Mouse (Mus musculus) gastrocnemius, postnatal 10 days (tissue): ENCODE data around the gene Spata33. TPM values are rescaled to one million over a fixed set of nuclear protein-coding genes. Genes with fewer than 3 reads are reported as not detected.
"Not testable (repeated sequence)": the region's sequence is repeated elsewhere in the genome, so short reads cannot be mapped to it uniquely, and the experiment has no call there.

Experiments
- DNase-seq: peaks from one replicate; pipeline ENCODE4 v3.0.0; 2021; ENCODE audit warnings: mixed read lengths
- long read RNA-seq, 2 experiments: library from polyadenylated mRNA; stranded (forward); transcript quantifications; one replicate each; pipeline ENCODE4 v2.0.0; 2021
- total RNA-seq, 2 experiments: library from RNA; stranded (reverse); gene quantifications; 2 replicates each; pipeline ENCODE4 v1.2.3; 2021

The Spata33 gene
- total RNA-seq: 1 to 10 TPM; 1.2 to 2.4 TPM
- long read RNA-seq, experiment 1, partial matches to known transcripts: 0 of 1 reads
- long read RNA-seq, experiment 1, other reads (novel, unspliced or antisense): 0 of 1 reads
- long read RNA-seq, experiment 2: 0 reads

- DNase-seq: peak; percentile 89
These were observed at the start of gene Spata33, which contains the start of gene Chmp1a for GRCm38 (mm10) chr8:123212321-123213117. Gene Spata33, plus strand, starts transcription at chr8:123212832. Gene Chmp1a, minus strand, starts transcription at chr8:123212763.

- peak; percentile 37 for DNase-seq
These were observed 31.2 kb upstream of the Spata33 start for GRCm38 (mm10) chr8:123181391-123181790.

- DNase-seq: peak; percentile 37
These were observed 26.8 kb upstream of the Spata33 start, which contains the start of gene Dpep1 for GRCm38 (mm10) chr8:123185566-123186409. Gene Dpep1, plus strand, starts transcription at chr8:123186242.

GRCm38 (mm10) chr8:123188006-123188405 is 24.6 kb upstream of the Spata33 start:
- no peak for DNase-seq

DNA sequence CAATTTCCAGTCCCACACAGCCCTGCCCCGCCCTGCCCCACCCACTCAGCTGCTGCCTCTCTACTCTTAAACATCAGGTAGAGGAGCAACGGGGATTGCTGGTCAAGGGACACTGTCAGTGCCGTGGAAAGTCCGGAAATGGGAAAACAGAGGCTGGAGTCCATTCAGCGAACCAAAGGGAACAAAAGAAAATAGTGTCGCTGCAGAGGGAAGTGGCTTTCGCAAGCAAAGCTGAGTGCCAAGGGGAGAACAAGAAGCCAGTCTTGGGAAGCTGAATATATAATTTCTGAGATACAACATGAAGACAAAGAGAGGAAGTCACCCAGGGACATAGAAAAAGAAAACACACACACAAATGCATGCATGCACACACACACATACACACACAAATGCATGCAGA is 23.8 kb upstream of the Spata33 start:
- DNase-seq: no peak

GRCm38 (mm10) chr8:123190678-123191077 is 22.0 kb upstream of the Spata33 start:
- peak; percentile 85 for DNase-seq

- DNase-seq: no peak
These were observed 20.7 kb upstream of the Spata33 start for GRCm38 (mm10) chr8:123191908-123192307.

DNA sequence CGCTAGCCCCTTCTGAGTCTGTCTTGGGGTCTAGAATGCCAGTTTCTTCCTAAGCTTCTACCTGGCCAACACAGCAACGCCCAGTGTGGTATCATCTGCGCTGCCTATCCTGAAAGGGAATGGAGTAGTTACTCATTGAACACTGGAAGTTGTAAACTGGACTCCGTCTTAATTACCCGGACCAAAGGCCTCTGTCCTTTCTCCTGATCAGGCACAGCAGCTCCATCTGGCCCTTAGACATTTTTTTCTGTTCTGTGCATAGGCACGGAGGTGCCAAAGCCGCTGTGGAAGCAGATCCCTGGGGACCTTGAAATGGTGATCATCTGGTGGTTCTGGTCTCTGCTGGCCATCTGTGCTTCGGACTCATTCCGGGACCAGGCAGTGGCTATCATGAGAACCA is 18.9 kb upstream of the Spata33 start:
- DNase-seq: no peak

DNA sequence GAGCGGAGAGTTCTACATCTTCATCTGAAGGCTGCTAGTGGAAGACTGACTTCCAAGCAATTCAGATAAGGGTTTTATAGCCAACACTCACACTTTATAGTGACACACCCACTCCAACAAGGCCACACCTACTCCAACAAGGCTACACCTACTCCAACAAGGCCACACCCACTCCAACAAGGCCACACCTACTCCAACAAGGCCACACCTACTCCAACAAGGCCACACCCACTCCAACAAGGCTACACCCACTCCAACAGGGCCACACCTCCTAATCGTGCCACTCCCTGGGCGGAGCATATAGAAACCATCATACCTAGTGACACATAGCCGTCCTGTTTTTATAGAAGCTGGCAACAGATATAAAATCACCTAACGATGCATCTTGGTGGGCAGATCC is 15.6 kb upstream of the Spata33 start:
- DNase-seq: not testable (repeated sequence)

DNA sequence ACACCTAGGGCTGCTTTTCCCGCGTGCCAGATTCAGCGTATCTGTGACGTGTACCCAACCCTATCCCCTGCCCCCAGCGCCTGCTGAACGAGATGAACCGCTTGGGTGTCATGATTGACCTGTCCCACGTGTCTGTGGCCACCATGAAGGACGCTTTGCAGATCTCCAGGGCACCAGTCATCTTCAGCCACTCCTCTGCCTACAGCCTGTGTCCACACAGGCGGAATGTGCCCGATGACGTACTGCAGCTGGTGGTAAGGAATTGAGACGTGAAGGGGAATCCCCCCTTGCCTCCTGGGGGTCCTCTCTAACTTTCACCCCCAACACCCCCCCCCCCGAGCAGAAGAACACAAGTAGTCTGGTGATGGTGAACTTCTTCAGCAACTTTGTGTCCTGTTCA is 12.8 kb upstream of the Spata33 start:
- no peak for DNase-seq

- peak; percentile 79 for DNase-seq
These were observed 10.3 kb upstream of the Spata33 start for GRCm38 (mm10) chr8:123202288-123202687.

DNA sequence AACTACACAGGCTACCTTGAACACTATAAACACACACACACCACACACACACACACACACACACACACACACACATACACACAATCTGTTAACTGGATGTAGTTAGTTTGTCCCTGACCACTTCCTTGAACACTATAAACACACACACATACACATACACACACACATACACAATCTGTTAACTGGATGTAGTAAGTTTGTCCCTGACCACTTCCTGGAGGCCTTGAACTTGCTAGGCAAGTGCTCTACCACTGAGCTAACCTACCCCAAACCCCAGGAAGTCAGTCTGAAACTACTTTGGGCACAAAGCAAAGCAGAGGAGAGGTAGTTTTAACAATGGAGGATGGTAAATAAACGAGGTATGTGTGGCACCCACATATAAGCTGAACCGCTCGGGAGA is 9.1 kb upstream of the Spata33 start:
- no peak for DNase-seq

- no peak for DNase-seq
These were observed 756 bp upstream of the Spata33 start for GRCm38 (mm10) chr8:123211876-123212275.

DNA sequence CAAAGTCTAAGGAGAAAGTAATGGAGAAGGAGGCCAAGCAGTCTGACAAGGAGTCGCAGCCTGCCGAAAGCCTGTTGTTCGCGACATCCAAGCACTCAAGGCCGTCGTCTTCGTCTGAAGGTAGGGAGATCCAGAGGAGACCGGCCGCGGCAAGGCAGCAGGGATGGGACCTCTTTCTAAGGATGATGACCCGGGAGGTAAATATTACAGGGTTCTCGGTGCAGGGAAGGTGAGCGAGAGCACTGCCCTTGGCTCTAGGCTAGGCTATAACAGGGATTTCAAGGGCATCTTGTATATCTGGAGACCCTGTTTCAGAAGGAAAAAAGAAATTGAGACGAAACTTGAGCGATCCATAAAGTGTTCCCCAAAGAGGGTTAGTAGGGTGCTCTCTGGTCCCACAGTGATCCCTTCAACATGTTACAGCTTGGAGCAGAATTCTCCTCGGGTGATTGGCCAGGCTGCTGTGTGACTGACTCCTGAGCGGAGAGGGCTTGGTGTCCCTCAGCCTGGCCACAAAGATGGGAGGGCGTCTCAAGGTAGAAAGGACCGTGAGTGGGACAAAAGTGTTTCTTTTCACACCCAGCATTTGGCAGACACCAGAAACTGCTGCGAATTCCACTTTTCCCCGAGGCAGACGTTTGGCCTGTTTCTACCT is 613 bp downstream of the Spata33 start:
- no peak for DNase-seq

- no peak for DNase-seq
These were observed 2.8 kb downstream of the Spata33 start for GRCm38 (mm10) chr8:123215430-123215829.

- no peak for DNase-seq
These were observed 8.3 kb downstream of the Spata33 start for GRCm38 (mm10) chr8:123220917-123221316.

- peak; percentile 92 for DNase-seq
These were observed 11.9 kb downstream of the Spata33 start, which contains the start of gene Cdk10 for GRCm38 (mm10) chr8:123224278-123225266. Gene Cdk10, plus strand, starts transcription at chr8:123224842.

DNA sequence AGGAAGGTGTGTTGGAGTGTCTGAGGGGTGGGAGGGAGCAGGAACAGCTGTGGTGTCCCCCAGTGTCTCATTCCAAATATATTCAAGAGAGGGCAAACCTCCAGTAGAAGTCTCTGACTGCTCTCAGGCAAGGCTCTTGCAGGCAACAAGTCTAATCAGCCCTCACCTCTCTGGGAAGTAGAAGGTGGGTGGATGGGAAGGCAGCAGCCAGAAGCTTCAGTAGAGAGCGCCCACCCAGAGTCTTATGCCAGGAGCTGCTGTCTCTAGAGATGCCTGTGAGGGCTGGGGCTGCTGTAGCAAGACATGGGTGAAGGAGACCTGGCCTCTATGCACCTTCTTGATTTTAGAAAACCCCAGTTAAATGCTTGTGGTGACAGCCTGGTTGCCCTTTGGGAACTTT is 15.8 kb downstream of the Spata33 start:
- DNase-seq: no peak

DNA sequence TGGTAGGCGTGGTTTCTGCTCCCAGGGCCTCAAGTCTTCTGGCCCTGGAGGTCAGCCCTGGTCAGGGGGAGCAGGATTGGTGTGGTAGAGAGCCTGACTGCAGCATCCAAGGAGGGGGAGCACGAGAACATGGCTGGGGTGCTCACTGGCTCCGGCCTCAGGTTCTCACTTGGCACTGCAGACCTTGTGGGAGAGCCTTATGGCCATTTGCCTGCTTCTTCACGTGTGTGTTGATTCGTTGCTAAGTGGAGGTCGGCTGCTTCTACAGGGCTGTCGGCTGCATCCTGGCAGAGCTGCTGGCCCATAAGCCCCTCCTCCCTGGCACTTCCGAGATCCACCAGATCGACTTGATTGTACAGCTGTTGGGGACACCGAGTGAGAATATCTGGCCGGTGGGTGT is 17.7 kb downstream of the Spata33 start:
- not testable (repeated sequence) for DNase-seq

GRCm38 (mm10) chr8:123231742-123232141 is 19.1 kb downstream of the Spata33 start:
- DNase-seq: no peak

DNA sequence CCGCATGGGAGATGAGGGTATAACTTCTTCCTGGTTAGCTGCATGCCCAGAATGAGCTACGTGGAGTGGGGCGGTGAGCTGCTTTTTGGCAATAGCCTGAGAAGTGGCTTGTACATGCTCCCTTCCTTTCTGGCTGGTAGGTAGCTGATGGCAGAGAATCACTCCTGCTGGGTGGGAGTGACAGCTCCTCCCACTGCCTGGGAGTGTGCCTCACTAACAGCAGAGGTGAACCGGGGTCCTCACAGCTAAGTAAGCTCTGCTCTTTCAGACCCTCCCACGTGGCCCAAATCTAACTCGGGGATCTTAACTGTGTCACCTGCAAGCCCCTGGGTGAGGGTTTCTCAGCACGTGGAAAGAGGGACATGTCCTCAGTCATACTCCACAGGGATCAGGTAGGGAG is 19.9 kb downstream of the Spata33 start:
- DNase-seq: no peak
